Mouse (Mus musculus) neural tube, embryonic 11.5 days (tissue): ENCODE data around the gene Prodh2. TPM values are rescaled to one million over a fixed set of nuclear protein-coding genes. Genes with fewer than 3 reads are reported as not detected.
A peak's percentile ranks its signal among the peaks of the same experiment; 100 is the strongest.

Experiments used
- ATAC-seq: fragments of 200-750 bp; cut with Nextera tagmentation; 2 replicates; pipeline ENCODE4 v1.8.0; 2017; ENCODE audit warnings: moderate number of reproducible peaks, mild to moderate bottlenecking, moderate TSS enrichment, moderate library complexity; ENCODE audit not compliant: insufficient read depth, low FRiP score, low TSS enrichment
- DNase-seq: peaks from one replicate; pipeline ENCODE4 v3.0.0-alpha.2; 2015; ENCODE audit warnings: low spot score
- H3K27ac ChIP-seq: fragments of 300-500 bp; sonication (generic); 2 replicates; pipeline ENCODE4 v1.5.1; 2014; ENCODE audit warnings: low read depth, mild to moderate bottlenecking, low read length
- H3K27me3 ChIP-seq: fragments of 300-500 bp; sonication (generic); 2 replicates; pipeline ENCODE4 v1.6.1; 2014; ENCODE audit warnings: mild to moderate bottlenecking, low read length, mixed read lengths; ENCODE audit not compliant: control insufficient read depth, insufficient read depth
- H3K36me3 ChIP-seq: fragments of 300-500 bp; sonication (generic); 2 replicates; pipeline ENCODE4 v1.6.1; 2014; ENCODE audit warnings: mild to moderate bottlenecking, low read length, moderate library complexity, mixed read lengths; ENCODE audit not compliant: control insufficient read depth, insufficient read depth
- H3K4me1 ChIP-seq: fragments of 300-500 bp; sonication (generic); 2 replicates; pipeline ENCODE4 v1.6.1; 2014; ENCODE audit warnings: low read length, mixed read lengths; ENCODE audit not compliant: control insufficient read depth, insufficient read depth
- H3K4me2 ChIP-seq: fragments of 300-500 bp; sonication (generic); 2 replicates; pipeline ENCODE4 v1.6.1; 2014; ENCODE audit warnings: low read depth, mild to moderate bottlenecking, moderate library complexity
- H3K4me3 ChIP-seq: fragments of 300-500 bp; sonication (generic); 2 replicates; pipeline ENCODE4 v1.5.1; 2014; ENCODE audit warnings: low read depth, low read length
- H3K9ac ChIP-seq: fragments of 300-500 bp; sonication (generic); 2 replicates; pipeline ENCODE4 v1.6.1; 2014; ENCODE audit warnings: mild to moderate bottlenecking, low read length
- H3K9me3 ChIP-seq: fragments of 300-500 bp; sonication (generic); 2 replicates; pipeline ENCODE4 v1.6.1; 2016; ENCODE audit warnings: low read length; ENCODE audit not compliant: control insufficient read depth
- WGBS: fragments of 180-500 bp; shearing (Covaris S2); extraction: QIAGEN DNeasy Blood & Tissue Kit; methylation state at CpG from one replicate; pipeline ENCODE4 v1.1.7; 2014; 5-methylcytosine and 5-hydroxymethylcytosine counted together
- polyA plus RNA-seq: library from polyadenylated mRNA; unstranded; fragments of >200 nt; fragmentation: Nextera tagmentation; extraction: Ambion mirVana; gene quantifications from 2 replicates; pipeline ENCODE4 v1.2.1, GENCODE M21; 2014

Prodh2 gene
- polyA plus RNA-seq, 1 experiment from 2014 or later = not detected

DNA sequence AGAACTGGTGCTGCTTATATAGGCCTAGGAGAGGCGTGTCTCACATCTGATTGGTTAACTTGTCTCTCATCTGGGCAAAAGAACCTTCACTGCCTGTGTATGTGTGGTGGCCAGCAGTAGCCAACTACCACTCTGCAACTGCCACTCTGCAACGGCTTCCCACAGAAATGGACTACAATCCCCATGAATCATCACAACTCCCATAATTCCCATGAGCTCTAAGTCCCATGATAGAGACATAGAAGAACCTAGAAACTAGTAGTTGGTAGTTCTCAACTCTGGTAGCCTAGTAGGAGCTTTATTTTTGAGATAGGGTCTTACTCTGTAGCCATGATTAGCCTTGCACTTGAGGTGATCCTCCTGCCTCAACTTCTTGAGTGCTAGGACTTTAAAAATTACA lies 56.5 kb downstream of the Prodh2 start:
- Histone ChIP-seq H3K4me2 (no peak overlapping the region), H3K9me3 (no peaks in the 10 kb centered on the region), H3K27ac (no peak overlapping the region), H3K9ac (no peak overlapping the region), H3K4me1 (peaks cover 13% of the 10 kb centered on the region), H3K36me3 (peaks cover 6% of the 10 kb centered on the region), H3K4me3 (no peak overlapping the region), H3K27me3 (no peaks in the 10 kb centered on the region)
- ATAC-seq = no peak
- 81% methylated on average over 2 of the region's 2 CpGs for WGBS
- DNase-seq = no peak

DNA sequence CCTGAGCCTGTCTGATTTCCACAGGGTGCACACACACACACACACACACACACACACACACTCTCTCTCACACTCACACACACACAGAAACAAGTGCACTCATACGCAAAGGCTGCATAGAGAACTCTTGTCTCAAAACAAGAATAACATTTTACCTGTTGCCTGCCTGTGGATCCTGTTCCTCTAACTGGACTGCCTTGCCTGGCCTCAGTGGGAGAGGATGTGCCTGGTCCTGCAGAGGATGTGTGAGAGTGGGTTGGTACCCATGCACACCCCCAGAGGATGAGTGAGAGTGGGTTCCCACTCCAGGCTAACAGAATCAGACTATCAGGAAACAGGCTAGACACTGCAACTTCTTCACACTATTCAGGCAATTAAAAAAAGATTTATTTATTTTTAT lies 57.2 kb downstream of the Prodh2 start:
- Histone ChIP-seq H3K9me3 (no peaks in the 10 kb centered on the region), H3K36me3 (peaks cover 10% of the 10 kb centered on the region), H3K27ac (no peak overlapping the region), H3K27me3 (no peaks in the 10 kb centered on the region), H3K9ac (no peak overlapping the region), H3K4me3 (no peak overlapping the region), H3K4me1 (peaks cover 13% of the 10 kb centered on the region), H3K4me2 (no peak overlapping the region)
- WGBS = 89% methylated on average over 1 of the region's 1 CpGs
- no peak for DNase-seq
- ATAC-seq = no peak

DNA sequence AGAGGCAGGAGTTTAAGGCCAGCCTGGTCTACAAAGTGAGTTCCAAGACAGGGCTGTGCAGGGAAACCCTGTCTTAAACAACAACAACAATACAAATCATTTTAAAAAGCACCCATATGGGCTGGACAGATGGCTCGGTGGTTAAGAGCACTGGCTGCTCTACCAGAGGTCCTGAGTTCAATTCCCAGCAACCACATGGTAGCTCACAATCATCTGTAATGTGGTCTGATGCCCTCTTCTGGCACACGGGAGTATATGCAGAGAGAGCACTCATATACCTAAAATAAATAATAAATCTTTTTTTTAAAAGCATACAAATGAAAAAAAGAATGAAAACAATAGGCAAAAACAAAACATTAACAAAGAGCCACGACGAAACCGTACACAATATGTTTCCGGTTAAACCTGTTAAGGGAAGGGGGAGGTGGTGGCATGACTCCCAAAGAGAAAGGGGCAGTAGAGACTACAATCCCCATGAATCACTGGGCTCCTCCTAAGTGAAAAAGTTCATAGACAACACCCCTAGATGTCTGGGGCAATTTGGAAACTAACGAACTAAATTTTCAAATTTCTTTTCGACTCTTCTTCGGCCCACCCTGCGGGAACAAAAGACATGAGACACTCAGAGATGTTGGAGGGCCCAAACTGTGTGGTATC lies 58.2 kb downstream of the Prodh2 start:
- no peak for DNase-seq

DNA sequence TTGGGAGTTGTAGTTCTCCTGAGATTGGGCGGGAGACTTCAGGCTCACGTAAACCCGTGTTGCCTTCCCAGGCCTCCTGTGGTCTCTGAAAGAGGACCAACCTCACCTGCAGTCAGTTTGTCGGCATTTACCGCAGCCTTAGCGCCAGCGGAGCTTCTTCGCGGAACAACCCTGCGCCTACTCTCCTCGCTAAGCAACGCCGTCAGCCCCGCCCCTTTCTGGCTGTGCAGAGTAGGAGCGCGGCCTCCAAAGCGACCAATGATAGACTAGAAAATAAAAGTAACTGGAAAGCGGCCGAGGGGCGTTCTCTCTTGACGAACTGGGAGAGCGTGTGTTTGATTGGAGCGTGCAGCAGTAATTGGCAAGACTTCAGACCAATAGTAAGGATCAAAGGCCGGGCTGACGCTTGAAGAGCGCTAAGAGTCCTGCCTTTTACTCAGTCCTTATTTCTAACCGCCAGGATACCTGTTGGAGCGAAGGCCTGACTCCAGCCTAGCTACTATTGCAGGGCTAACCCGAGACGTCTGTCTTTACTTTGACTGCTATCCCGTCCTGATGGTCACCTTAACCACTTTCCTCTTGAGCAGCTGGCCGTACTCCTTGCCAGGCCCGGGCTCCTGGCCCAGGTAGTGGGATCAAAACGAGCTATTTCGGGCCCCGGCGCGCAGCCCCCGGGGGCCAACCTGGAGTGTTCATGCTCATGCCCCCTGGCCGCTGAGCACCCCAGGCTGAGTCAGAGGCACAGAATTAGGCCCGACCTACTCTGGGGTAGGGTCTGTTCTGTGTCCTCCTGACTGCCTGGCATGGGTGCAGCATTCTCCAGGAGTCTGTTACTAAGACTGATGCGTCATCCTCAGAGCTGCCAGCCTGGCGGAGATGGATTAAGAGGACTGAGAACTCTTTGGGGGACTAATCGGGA lies 58.9 kb downstream of the Prodh2 start, which contains the start of the genes Hspb6 and Proser3:
TSS of gene Hspb6 (plus strand) at position 77 of the 919 bp plus-strand sequence.
TSS of gene Proser3 (minus strand) at position 198 of the 919 bp plus-strand sequence.
- peak within 1 kb of the TSS; percentile 65 for H3K9ac ChIP-seq
- peak; percentile 95 for DNase-seq
- peak within 1 kb of the TSS; percentile 93 for H3K4me2 ChIP-seq
- H3K4me1 ChIP-seq = peaks cover 13% of the 10 kb centered on the region
- peak; percentile 88 for ATAC-seq
- H3K27ac ChIP-seq = peak within 1 kb of the TSS; percentile 75
- 2% methylated on average over 44 of the region's 44 CpGs for WGBS
- H3K4me3 ChIP-seq = peak within 1 kb of the TSS; percentile 45
- H3K9me3 ChIP-seq = no peaks in the 10 kb centered on the region
- H3K36me3 ChIP-seq = peaks cover 16% of the 10 kb centered on the region
- no peaks in the 10 kb centered on the region for H3K27me3 ChIP-seq

More for the DNA sequence above, 58.2 kb downstream of the Prodh2 start:
- peak overlapping the region; percentile 45 for H3K4me3 ChIP-seq
- H3K36me3 ChIP-seq = peaks cover 10% of the 10 kb centered on the region
- H3K9ac ChIP-seq = peak overlapping the region; percentile 56
- peak overlapping the region; percentile 75 for H3K27ac ChIP-seq
- no peaks in the 10 kb centered on the region for H3K9me3 ChIP-seq
- H3K27me3 ChIP-seq = no peaks in the 10 kb centered on the region
- peaks cover 13% of the 10 kb centered on the region for H3K4me1 ChIP-seq
- H3K4me2 ChIP-seq = peak overlapping the region; percentile 93
- ATAC-seq = peak; percentile 71
- WGBS = 3% methylated on average over 10 of the region's 10 CpGs

- no peak overlapping the region for H3K27ac ChIP-seq
- H3K27me3 ChIP-seq = no peaks in the 10 kb centered on the region
- H3K9ac ChIP-seq = peak overlapping the region; percentile 65
- ATAC-seq (no peak), DNase-seq (no peak)
- peaks cover 16% of the 10 kb centered on the region for H3K36me3 ChIP-seq
- WGBS = 12% methylated on average over 23 of the region's 23 CpGs
- H3K9me3 ChIP-seq = no peaks in the 10 kb centered on the region
- peaks cover 13% of the 10 kb centered on the region for H3K4me1 ChIP-seq
- peak overlapping the region; percentile 45 for H3K4me3 ChIP-seq
- peak overlapping the region; percentile 93 for H3K4me2 ChIP-seq
Observed at GRCm38 (mm10) chr7:30553021-30553589, 59.7 kb downstream of the Prodh2 start.

DNA sequence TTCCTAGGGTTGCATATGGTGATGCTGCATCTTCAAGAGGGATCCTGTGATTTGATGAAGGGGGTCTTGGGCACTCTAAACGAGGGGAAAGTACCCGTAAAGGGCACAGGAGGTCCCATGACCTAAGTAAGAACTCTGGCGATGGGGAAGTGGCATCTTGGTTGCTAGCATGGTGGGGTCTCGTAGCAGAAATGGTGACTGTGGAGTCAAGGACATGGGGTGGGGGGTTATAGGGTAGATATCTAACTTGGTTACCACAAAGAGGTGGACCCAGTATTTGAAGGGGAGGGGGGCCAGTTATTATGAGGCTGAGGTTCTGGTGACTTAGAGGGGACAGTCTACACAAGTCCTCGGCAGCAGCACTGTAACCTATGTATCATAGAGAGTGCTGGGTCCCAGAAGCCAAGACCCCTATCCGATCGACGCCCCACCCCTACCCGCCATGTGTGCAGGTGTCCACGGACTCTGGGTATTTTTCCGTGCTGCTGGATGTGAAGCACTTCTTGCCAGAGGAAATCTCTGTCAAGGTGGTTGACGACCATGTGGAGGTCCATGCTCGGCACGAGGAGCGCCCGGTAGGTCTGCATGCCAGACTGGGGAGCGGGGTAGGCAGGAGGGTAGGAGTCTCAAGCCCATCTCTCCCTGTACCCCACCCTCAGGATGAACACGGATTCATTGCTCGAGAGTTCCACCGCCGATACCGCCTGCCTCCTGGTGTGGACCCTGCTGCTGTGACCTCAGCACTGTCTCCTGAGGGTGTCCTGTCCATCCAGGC lies 60.6 kb downstream of the Prodh2 start:
- H3K9ac ChIP-seq = no peak overlapping the region
- H3K9me3 ChIP-seq = no peaks in the 10 kb centered on the region
- H3K4me2 ChIP-seq = peak overlapping the region; percentile 93; the same call in 1 of the 2 replicates
- no peak for ATAC-seq
- WGBS = 85% methylated on average over 22 of the region's 22 CpGs
- peaks cover 16% of the 10 kb centered on the region for H3K36me3 ChIP-seq
- peak overlapping the region; percentile 45; the same call in 1 of the 2 replicates for H3K4me3 ChIP-seq
- peaks cover 17% of the 10 kb centered on the region for H3K4me1 ChIP-seq
- H3K27me3 ChIP-seq = no peaks in the 10 kb centered on the region
- no peak overlapping the region for H3K27ac ChIP-seq
- no peak for DNase-seq

- no peak overlapping the region for H3K9ac ChIP-seq
- WGBS = 94% methylated on average over 18 of the region's 18 CpGs
- H3K4me2 ChIP-seq = no peak overlapping the region
- DNase-seq (no peak), ATAC-seq (no peak)
- H3K9me3 ChIP-seq = no peaks in the 10 kb centered on the region
- no peak overlapping the region for H3K27ac ChIP-seq
- H3K27me3 ChIP-seq = no peaks in the 10 kb centered on the region
- peaks cover 18% of the 10 kb centered on the region for H3K4me1 ChIP-seq
- H3K36me3 ChIP-seq = peaks cover 16% of the 10 kb centered on the region
- no peak overlapping the region for H3K4me3 ChIP-seq
Observed at GRCm38 (mm10) chr7:30556894-30557536, 63.6 kb downstream of the Prodh2 start.
